Mouse (Mus musculus): ENCODE results near the gene Frrs1.

DNA sequence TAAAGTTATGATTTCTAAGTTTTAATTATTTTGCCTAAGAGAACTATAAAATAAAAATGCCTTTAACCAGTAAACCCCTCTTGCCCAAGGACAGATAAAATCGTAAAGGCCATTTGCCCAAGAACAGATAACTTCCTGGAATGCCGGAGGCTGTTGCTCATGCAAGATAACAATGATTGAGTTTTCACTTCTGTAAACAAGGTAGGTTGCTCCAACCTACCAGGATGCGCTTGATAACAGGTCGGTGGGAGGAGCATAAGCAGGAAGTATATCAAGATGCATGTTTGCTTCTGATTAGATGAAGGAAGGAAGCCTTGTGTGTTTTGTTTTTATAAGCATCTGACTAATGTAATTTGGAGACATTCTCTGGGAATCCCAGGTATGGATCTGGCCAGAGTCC, 13.2 kb upstream of the Frrs1 start:
- TF ChIP-seq TAL1 (IDR thresholded peaks at IDR 0.05; ENCODE audit: low read length): no peak
- peak; percentile 44; the same call in 1 of the 2 replicates for TF ChIP-seq GATA1 (IDR thresholded peaks at IDR 0.05; ENCODE audit: low read length)

All from erythroblast, embryonic 14.5 days (primary cell).